Mouse (Mus musculus): ENCODE measurements around the gene Meis3.
A peak's percentile ranks its signal among the peaks of the same experiment; 100 is the strongest.

Gene Meis3

DNA sequence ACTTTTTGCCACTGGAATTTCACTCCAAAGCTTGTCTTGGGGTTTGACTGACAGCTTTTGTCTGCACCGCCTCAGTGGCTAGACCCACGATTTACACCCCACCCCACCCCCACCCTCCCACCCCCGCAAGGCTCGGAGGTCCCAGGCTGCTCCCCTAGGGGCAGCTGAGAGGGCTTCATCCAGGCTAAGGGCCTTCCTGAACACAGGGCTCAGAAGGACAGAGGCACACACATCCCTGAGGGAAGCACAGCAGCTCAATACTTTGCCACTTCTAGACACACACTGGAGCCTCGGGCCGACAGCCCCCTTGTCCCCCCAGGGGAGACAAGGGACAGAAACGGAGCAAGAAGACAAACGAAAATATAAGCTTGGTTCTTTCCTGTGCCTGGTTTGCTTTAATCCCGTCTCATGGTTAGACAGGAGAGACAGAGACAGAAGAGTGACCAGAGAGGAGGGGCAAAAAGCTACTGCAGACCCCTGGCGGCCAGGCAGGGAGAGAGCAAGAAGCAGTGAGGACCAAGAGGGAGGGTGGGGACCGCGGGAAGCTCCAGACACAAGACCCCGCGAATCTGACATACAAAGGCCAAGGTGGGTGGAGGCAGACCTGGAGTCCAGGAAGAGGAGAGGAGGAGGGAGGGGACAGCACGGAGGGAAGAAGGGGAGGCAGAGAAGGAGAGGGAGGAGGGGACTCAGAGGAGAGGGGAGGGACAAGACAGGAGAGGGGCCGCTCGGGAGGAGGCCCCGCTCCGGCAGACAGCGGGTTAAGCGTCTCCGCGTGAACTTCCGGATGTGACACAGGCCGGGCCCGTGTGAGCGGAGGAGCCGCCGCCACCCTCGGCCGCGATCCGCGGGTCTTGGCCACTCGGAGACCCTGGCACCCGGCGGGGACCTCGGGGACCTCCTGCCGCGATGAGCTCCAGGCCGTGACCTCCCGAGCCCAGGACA lies at the start of gene Meis3:
Gene Meis3 (plus strand): TSS at position 494 of the 945 bp plus-strand sequence.
- DNase-seq (ENCODE audit: low spot score), result peak; percentile 80

DNA sequence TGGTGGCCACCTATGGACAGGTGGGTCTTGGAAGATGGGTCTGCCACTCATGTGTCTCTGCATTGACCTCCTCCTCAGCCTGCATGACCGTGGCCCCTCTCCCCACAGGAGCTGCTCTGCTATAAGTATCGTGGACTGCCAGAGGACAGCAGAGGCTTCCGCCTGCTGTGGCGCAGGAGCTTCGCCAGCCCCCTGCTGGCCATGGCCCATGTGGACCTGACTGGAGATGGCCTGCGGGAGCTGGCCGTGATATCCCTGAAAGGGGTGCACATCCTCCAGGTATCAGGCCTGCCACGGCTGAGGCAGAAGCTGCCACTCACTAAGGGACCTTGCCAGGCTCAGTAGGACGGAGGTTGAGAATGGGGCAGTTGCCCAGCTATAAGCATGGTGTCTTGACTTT lies 49.1 kb upstream of the Meis3 start:
- DNase-seq (ENCODE audit: low spot score), result no peak

DNA sequence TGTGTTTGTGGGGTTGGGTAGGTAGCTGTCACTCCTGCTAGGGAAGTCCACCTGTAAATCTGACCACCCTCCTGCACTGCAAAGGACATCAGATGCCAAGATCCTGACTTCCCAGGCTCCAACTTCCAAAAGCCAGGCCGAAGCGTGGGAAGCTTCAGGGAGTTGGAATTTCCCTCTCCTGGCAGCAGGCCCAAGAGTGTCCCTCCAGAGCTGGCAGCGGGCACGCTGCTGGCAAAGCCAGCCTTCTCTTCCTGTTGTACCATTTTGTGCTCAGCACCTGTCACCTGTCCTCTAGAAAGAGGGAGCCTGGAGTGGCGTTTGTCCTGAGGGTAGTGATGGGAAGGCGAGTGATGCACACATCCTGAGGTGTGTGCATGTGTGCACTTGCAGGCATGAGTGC lies 46.5 kb upstream of the Meis3 start:
- DNase-seq (ENCODE audit: low spot score), result no peak

DNA sequence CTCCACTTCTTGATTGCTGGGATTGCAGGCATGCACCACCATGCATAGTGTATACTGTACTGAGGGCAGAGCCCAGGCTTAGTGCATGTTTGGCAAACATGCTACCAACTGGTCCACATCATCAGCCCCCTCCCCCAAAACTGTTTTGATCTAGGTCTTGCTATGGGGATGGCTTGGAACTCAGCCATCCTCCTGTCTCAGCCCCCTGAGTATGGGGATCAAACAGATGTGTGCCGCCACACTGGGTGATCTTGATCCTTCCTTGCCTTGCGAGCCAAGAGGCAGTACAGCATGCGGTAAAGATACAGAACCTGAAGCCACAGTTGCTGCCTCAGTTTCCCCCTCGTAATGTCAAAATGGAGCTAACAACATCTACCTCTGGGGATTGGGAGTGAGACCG lies 46.0 kb upstream of the Meis3 start:
- DNase-seq (ENCODE audit: low spot score), result no peak

DNA sequence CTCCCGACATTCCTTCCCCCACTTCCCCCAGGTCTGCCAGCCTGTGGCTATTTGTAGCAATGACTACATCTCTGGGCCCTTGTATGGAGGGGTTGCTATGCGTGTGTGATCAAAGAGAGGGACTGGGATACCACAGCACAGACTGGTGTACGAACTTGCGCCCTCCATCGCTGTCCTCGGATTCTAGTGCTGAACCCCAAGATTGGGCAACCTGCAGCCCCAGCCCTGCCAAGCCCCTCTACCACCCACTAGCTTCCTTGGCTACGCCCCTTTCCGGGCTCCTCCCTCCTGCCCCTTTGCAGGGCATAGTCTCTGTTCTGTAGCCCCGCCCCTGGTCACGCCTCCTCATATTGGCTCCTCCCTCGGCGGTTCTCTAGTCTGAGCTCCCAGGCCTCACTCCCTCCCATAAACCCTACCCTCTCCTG lies 45.5 kb upstream of the Meis3 start, which contains the start of gene Slc8a2:
Gene Slc8a2 (plus strand): TSS at position 406 of the 425 bp plus-strand sequence.
- DNase-seq (ENCODE audit: low spot score), result peak; percentile 93

DNA sequence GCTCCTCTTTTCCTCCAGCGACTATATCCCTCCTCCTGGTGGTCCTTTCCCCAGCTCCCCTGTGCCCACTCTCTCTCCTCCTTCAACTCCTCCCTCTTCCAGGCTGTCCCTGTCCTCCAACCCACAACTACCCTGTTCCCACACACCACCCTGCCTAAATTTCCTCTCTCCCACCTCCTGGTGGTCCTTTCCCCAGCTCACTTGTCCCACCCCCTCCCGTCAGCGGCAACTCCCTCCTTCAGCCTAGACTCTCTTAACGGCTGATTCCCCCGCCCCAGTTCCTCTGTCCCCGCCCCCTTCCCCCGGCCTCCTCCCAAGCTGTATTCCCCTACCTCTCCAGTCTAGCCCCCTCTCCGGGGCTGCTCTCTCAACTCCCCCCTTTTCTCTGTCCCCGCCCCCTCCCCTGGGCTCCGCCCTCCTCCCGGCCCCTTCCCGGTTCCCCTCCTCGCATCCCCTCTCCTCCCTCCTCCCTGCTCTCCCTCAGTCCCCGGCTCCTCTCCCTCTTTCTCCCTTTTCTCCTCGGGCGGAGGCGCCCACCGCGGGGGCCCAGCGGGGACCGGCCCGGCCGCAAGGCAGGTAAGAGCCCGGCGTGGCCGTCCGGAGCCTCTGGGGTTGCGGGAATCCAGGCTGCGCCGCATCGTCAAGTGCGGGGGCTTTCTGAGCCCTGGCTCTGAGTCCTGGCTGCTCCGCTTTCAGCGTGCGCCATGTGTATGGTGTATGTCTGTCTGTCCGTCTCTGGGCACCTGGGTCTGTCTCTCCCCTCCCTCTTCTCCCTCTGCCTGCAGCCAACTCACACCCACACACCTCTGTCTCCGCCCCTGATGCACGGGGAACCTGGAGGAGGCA lies 44.8 kb upstream of the Meis3 start:
- peak; percentile 84 for DNase-seq (ENCODE audit: low spot score)

DNA sequence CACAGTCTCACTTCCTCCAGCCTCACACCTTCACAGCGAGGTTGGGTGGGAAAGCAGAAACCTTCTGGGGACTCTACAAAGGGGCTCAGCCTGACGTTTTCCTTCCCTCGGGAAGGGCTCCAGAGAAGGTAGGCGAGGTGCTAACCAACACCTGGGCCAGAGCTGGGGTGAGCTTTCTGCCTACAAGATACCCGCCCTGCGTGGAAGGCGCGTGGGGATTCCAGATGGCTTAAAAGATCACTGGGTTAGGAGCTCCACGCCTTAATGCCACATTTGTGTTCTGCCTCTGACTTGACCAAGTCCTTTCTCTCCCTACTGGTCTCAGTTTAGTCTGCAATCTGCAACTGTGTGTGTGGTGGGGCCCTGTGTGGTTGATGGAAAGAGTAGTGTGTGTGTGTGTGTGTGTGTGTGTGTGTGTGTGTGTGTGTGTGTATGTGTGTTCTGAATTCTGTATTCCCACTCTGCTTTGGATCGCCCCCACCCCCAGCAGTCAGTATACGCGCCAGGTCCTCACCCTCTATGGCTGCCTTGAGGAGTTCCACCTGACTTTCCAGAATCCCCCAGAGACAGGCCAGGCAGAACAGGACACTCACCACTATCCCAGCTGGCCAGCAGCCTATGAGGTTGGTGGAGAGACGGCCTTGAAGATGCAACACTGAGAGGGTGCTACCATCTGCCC lies 43.8 kb upstream of the Meis3 start:
- peak; percentile 18 for DNase-seq (ENCODE audit: low spot score)

DNA sequence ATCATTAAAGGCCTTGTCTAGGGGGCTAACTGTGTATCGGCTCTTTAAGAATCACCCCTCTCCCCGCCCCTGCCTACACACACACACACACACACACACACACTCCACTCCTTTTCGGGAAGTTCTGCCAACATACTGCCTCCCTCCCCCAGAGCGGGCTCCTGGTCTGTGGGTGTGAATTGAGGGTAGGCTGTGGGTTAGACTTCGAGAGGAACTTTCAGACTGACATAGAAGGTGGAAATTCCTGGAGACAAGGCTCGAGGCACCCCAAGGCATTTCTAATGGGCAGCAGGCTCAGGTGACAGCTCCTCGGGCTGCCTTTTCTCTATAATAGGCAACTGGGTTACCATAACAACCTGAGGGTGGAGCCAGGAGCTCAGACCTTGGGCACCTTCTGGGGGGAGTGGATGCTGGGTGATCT lies 42.7 kb upstream of the Meis3 start:
- DNase-seq (ENCODE audit: low spot score), result peak; percentile 9

DNA sequence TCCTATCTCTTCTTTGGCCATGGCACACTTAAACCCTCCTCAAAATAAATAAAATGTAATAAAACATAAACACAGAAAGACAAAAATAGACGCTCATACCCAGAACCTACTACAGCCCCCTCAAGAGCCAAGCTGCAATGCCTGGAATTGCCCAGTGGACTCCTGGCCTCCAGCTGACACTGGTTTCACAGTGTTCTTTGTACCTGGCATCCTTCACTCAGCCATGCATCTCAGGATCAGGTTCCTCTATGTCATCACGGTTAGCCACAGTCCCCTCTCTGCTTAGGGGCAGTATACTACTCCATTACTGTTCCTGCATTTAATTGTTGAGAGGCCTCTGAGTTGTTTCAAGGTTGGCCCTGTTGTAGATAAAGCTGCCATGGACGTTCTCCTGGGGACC lies 42.0 kb upstream of the Meis3 start:
- DNase-seq (ENCODE audit: low spot score), result no peak

DNA sequence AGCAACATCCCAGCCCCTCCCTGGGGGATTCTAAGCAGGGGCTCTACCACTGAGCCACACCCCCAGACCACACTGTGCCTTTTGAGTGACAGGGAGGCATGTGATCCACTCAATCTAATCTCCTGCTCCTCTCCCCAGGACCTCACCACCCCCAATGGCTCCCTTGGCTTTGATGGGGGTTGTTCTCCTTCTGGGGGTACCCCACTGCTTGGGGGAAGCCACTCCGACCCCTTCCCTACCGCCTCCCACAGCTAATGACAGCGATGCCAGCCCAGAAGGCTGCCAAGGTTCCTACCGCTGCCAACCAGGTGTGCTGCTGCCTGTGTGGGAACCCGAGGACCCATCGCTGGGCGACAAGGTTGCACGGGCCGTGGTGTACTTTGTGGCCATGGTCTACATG lies 41.2 kb upstream of the Meis3 start:
- no peak for DNase-seq (ENCODE audit: low spot score)

DNA sequence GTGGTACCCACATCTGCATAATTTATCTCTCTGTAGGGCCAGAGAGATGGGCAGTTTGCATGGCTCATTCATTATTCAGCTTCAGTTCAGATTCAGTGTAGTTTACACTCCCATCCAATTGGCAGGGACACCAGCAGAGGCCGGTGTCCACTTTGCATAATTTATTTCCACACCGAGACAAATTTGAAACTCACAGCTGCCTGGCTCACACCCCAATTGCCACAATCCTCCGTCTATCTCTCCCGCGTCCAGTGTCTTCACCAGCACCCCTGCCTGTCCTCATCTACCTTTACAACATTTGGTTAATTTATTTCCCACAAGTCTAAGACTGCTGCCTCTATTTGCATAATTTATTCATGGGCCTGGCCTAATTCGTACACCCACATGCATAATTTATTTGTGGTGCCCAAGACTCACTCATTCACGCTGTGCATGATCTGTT lies 39.9 kb upstream of the Meis3 start:
- peak; percentile 34 for DNase-seq (ENCODE audit: low spot score)

DNA sequence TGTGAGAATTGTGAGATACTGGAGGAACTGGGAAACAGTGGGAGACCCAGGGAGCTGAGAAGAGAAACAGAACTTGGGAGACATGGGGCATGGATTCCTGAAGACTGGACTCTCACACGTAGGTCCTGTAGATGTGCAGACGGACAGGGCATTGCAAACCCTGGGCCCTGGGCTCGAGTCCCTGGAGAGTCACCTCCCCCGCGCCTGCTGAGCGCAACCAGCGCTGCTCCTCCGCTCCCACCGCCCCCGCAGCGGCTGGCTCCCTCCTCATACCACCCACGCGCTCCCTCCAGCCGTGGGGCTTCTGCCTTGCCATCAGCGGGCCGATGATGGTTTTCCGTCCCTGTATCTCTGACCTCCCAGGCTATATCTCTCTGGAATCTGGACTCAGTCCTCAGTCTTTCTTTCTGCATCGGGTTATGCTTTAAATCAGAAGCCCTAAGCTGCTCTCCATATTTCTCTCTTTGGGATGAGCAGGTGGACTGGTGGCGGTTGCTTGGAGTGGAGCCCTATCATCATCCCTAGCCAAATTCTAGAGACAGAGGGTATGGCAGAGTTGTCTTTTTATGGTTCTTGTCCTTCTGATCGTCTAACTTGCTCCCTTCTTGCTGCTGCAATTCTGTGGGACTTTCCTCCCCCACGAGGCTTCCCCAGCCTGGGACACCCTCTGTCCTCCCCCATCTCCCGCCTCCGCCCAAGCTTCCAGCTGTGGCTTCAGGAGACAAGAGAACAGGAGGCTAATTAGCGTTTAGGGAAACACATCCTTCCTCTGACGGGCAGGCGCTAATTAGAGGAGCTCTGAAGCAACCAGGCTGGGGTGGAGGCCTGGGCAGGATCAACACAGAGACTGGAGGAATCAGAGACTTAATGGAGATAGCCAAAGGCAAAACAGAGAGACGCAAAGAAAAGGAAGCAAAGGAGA lies 28.1 kb upstream of the Meis3 start:
- DNase-seq (ENCODE audit: low spot score), result no peak

DNA sequence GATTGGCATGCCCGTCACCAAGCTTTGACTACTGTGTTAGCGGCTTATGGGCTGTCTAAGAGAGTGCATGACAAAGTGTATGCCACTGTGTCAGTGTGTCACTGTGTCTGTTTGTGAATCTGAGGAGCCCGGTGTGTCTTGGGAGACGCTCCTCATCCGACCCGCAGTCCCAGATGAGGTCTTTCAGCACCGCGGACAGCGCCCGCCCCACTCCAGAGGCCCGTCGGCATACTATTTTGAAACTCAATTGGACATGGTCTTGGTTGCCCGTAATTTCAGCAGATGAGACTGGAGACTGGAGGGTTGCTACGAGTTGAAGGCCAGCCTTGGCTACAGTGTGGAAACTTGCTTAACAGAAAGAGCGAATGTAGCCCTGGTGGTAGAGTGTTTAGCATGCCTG lies 27.2 kb upstream of the Meis3 start:
- peak; percentile 74 for DNase-seq (ENCODE audit: low spot score)

DNA sequence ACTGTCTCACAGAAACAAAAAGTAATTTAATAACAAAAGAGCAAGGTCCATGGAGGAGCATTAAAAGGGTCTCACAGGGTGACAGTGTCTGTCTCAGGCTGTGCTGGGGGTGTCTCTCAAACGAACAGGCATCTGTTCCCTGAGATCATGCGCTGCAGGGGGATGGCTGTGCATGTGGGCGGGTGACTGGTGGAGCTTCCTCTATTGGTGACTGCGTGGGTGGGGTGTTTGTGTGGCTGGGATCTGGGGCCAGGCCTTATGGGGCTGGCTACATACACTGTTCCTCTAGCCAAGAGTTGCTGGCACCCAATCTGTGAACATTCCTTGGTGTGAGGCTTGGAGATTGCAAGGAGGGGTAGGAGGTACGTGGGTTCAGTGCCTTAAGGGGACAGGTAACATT lies 25.6 kb upstream of the Meis3 start:
- DNase-seq (ENCODE audit: low spot score), result no peak

DNA sequence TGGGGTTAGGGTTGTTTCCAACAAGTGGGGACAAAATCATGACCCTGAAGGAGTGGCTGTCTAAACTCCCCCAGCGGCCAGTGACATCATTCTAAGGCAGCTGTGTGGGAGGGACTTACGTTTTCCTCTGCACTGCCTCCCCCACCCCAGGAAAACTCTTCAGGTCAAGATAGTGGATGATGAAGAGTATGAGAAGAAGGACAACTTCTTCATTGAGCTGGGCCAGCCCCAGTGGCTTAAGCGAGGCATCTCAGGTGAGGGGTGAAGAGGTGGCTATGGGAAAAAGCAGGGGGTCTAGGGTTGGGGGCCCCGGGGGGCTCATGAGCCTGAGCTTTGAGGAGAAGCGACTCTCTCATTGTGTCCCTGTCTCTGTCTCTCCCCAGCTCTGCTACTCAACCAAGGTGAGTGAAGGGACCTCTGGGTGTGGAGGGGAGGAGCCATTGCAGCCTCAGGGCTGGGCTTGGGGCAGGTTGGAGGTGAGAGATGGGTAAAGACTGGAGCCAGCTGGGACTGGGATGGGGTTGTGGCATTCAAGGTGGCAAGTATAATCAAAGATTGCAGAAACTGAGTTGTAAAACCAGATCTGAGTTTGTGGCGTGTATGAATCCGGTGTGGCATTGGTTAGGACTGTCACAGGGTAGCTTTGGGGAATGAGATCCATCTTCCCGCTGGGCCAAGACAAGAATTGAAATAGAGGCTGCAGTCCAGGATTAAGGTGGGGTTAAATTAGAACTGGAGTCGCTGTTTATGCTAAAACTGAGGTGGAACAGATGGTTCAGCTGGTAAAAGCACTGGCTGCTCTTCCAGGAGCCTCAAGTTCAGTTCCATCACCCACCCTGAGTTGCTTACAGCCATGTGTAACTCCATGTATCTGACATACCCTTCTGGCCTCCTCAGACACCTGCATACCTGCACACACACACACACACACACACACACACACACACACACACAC lies 24.4 kb upstream of the Meis3 start:
- no peak for DNase-seq (ENCODE audit: low spot score)

DNA sequence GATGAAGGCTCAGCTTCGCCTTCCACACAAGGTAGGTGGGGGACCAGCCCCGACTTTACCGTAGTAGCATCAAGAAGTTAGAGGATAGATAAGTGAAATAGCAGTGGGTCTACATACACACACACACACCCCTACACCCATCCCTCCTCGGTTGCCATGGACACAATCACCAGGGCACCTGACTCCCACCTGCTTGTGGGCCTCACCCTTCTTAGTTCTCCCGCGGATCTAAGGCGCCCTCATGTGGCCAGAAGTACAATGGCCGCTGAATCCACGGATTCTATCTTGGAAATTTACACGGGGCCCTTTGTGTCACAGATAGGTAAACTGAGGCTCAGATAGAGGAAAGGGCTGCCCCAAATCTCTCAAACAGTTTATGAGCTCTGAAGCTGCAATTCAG lies 21.4 kb upstream of the Meis3 start:
- peak; percentile 77 for DNase-seq (ENCODE audit: low spot score)

DNA sequence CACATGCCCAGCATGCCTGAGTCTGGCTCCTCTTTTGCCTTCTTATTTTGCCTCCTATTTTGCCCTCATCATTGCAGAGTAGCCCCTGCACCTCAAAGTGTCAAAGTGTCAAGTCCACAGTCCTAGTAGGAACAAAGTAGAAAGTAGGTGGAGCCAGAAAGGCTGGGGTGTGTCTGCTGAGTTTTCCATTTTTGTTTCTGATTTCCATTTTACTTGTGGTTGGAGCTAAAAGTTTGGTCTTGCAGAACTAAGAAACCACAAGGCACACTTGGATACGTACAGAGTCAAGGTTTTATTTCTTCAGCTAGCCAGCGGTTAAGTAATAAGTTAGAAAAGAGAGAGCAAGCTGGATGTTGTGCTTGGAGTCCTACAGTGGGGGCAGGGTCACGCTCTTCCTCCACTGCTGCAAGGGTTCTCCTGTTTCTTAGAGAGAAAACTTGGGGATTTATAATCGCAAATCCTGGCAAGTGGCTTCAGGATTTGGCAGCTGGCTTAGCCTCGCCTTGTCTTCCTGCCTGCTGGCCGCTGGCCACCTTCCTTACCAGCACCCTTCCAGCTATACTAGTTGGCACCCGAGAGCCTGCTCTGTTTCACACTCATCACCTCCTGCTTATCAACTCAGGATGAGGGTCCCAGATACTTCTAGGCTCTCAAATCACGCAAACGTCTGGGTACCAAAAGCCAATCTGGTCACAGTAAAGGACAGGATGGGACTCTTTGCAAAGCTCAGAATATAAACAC lies 19.6 kb upstream of the Meis3 start:
- no peak for DNase-seq (ENCODE audit: low spot score)

DNA sequence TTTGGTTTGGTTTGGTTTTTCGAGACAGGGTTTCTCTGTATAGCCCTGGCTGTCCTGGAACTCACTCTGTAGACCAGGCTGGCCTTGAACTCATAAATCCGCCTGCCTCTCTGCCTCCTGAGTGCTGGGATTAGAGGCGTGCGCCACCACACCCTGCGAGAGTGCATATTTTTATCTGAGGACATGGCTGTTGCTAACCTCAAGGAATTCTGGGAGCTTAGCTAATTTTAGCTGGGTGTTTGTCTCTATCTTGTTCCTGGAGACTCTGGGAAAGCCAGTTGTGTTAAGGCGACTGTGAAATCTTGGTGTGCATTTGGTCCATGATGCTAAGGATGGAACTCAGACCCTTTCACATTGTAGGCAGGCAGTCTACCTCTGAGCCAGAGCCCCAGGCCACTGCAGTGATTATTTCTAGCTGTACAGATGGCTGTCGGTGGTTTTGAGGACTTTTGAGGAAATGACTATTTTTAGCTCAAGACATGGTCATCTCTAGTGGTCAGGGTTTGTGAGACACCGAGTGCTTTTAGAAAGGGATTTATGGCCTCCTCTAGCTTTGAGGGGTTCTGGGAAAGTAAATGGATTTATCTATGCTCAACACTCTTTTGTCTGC lies 18.7 kb upstream of the Meis3 start:
- no peak for DNase-seq (ENCODE audit: low spot score)

DNA sequence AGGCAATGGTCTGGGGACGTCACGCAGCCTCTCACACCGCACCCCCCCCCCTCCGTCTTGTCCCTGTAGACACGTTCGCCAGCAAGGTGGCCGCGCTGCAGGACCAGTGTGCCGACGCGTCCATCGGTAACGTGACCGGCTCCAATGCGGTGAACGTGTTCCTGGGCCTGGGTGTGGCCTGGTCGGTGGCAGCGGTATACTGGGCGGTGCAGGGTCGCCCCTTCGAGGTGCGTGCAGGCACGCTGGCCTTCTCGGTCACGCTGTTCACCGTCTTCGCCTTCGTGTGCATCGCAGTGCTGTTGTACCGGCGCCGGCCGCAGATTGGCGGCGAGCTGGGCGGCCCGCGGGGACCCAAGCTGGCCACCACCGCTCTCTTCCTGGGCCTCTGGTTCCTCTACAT lies 16.2 kb upstream of the Meis3 start:
- DNase-seq (ENCODE audit: low spot score), result no peak

All from retina, embryonic 14.5 days (tissue).